Mouse (Mus musculus): ENCODE measurements at regions not wholly inside any gene's neighbourhood (a gene's known extent, or its start where the extent isn't known, plus 50 kb on each side); places are given as distances from the start of the nearest gene placed in this dataset.

DNA sequence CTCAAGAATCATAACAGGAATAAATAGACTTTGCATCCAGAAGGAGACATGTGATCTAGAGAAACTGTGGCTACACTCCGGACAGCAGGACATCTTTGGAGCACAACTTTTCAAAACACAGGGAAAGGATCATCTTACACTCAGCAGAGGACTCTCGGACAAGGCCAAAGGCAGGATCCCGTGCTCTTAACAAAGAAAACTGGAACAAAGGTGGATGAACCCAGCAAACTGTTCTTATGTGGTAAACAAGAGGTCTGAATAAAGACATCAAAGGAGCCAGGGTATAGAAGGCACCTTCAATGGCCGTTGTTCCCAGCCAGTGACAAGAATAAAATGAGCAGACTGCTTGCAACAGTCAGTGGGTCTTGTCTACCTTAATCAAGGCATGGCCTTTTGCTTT, 160.3 kb downstream of the Tex36 start:
- Histone ChIP-seq H3K79me2 (ENCODE audit: control insufficient read depth, insufficient read depth, low read length, poor library complexity) (no peaks in the 10 kb centered on the region), H3K36me3 (ENCODE audit: control insufficient read depth in 1 of 2, insufficient read depth in 2 of 2, low read length in 2 of 2) (no peaks in the 10 kb centered on the region), H3K27ac (ENCODE audit: control insufficient read depth, low read depth, low read length) (no peak overlapping the region), H3K4me3 (ENCODE audit: control insufficient read depth in 1 of 2, insufficient read depth in 1 of 2, low read depth in 2 of 2, low read length in 2 of 2) (no peak overlapping the region), H3K9ac (ENCODE audit: control insufficient read depth, low read depth, low read length, poor library complexity, severe bottlenecking) (no peak overlapping the region), H3K9me3 (replicated peaks; ENCODE audit: insufficient read depth, low read length) (no peaks in the 10 kb centered on the region), H3K27me3 (ENCODE audit: control insufficient read depth in 1 of 2, insufficient read depth in 2 of 2, low read length in 2 of 2) (no peaks in the 10 kb centered on the region), H3K4me1 (ENCODE audit: control insufficient read depth in 1 of 2, insufficient read depth in 2 of 2, low read length in 2 of 2) (no peaks in the 10 kb centered on the region)
- DNase-seq (ENCODE audit: low read depth, low spot score) = no peak
- no peak for TF ChIP-seq TCF12 (IDR thresholded peaks at IDR 0.05; ENCODE audit: low read depth, low read length)
- no peak for TF ChIP-seq MAFK (IDR thresholded peaks at IDR 0.05; ENCODE audit: borderline replicate concordance, low read depth, low read length)
- TF ChIP-seq CTCF (IDR thresholded peaks at IDR 0.05 in 2 of 3, conservative IDR thresholded peaks at IDR 0.05 in 1 of 3; ENCODE audit: control insufficient read depth in 1 of 3, insufficient read depth in 1 of 3, low read depth in 2 of 3, low read length in 3 of 3, poor library complexity in 1 of 3, severe bottlenecking in 1 of 3) = no peak
- no peak for TF ChIP-seq ZNF384 (IDR thresholded peaks at IDR 0.05; ENCODE audit: low read depth, low read length)
- TF ChIP-seq RCOR1 (IDR thresholded peaks at IDR 0.05; ENCODE audit: low read depth, low read length) = no peak
- TF ChIP-seq RAD21 (IDR thresholded peaks at IDR 0.05; ENCODE audit: low read depth, low read length) = no peak
- TF ChIP-seq TAL1 (IDR thresholded peaks at IDR 0.05; ENCODE audit: low read length) = no peak
- no peak for TF ChIP-seq ZKSCAN1 (IDR thresholded peaks at IDR 0.05; ENCODE audit: low read depth, low read length)
- TF ChIP-seq CHD1 (IDR thresholded peaks at IDR 0.05; ENCODE audit: low read depth, low read length) = no peak
- no peak for TF ChIP-seq GATA1 (IDR thresholded peaks at IDR 0.05; ENCODE audit: low read depth, low read length)
- TF ChIP-seq USF2 (IDR thresholded peaks at IDR 0.05; ENCODE audit: borderline replicate concordance in 1 of 2, insufficient read depth in 1 of 2, low read depth in 1 of 2, low read length in 2 of 2) = no peak
- TF ChIP-seq NRF1 (IDR thresholded peaks at IDR 0.05; ENCODE audit: insufficient read depth, low read depth, low read length, poor library complexity, severe bottlenecking) = no peak
- TF ChIP-seq MEF2A (IDR thresholded peaks at IDR 0.05; ENCODE audit: extremely low read depth, insufficient replicate concordance, low read depth, low read length, poor library complexity, severe bottlenecking) = no peak
- TF ChIP-seq ZMIZ1 (IDR thresholded peaks at IDR 0.05; ENCODE audit: low read depth, low read length) = no peak
- TF ChIP-seq SIN3A (IDR thresholded peaks at IDR 0.05; ENCODE audit: low read length) = no peak
- no peak for TF ChIP-seq HCFC1 (IDR thresholded peaks at IDR 0.05; ENCODE audit: low read depth, low read length)

DNA sequence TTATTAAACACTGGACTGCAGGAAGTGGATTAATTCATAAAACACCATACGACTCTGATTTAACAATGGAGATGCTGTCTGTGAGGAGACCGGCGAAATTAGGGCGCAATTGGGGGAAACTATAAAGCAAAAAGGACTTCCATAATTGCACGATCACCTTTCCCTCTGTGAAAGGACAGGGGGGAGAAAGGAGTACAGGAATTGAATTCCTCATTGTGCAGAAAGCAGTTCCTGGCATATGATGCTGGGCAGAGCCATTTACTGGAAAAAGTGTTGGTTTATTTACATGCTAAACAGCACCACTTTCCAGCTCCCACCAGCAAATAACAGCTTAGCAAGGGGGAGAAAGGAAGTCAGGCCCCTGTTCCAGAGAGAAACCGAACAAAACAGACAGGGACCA, 160.8 kb downstream of the Tex36 start:
- Histone ChIP-seq H3K27me3 (ENCODE audit: control insufficient read depth in 1 of 2, insufficient read depth in 2 of 2, low read length in 2 of 2) (no peaks in the 10 kb centered on the region), H3K27ac (ENCODE audit: control insufficient read depth, low read depth, low read length) (no peak overlapping the region), H3K9ac (ENCODE audit: control insufficient read depth, low read depth, low read length, poor library complexity, severe bottlenecking) (no peak overlapping the region), H3K79me2 (ENCODE audit: control insufficient read depth, insufficient read depth, low read length, poor library complexity) (no peaks in the 10 kb centered on the region), H3K4me3 (ENCODE audit: control insufficient read depth in 1 of 2, insufficient read depth in 1 of 2, low read depth in 2 of 2, low read length in 2 of 2) (no peak overlapping the region), H3K4me1 (ENCODE audit: control insufficient read depth in 1 of 2, insufficient read depth in 2 of 2, low read length in 2 of 2) (no peaks in the 10 kb centered on the region), H3K36me3 (ENCODE audit: control insufficient read depth in 1 of 2, insufficient read depth in 2 of 2, low read length in 2 of 2) (no peaks in the 10 kb centered on the region), H3K9me3 (replicated peaks; ENCODE audit: insufficient read depth, low read length) (no peaks in the 10 kb centered on the region)
- no peak for DNase-seq (ENCODE audit: low read depth, low spot score)
- TF ChIP-seq BHLHE40 (IDR thresholded peaks at IDR 0.05; ENCODE audit: borderline replicate concordance, low read depth, low read length) = no peak
- no peak for TF ChIP-seq CHD1 (IDR thresholded peaks at IDR 0.05; ENCODE audit: low read depth, low read length)
- no peak for TF ChIP-seq USF1 (IDR thresholded peaks at IDR 0.05; ENCODE audit: low read depth, low read length)
- no peak for TF ChIP-seq MAX (IDR thresholded peaks at IDR 0.05; ENCODE audit: low read length)
- no peak for TF ChIP-seq TAL1 (IDR thresholded peaks at IDR 0.05; ENCODE audit: low read length)
- no peak for TF ChIP-seq MXI1 (IDR thresholded peaks at IDR 0.05; ENCODE audit: low read depth, low read length)
- TF ChIP-seq ZMIZ1 (IDR thresholded peaks at IDR 0.05; ENCODE audit: low read depth, low read length) = no peak
- no peak for TF ChIP-seq TBP (IDR thresholded peaks at IDR 0.05; ENCODE audit: low read depth, low read length)
- no peak for TF ChIP-seq POLR2AphosphoS5 (IDR thresholded peaks at IDR 0.05; ENCODE audit: borderline replicate concordance, low read depth, low read length)
- TF ChIP-seq NRF1 (IDR thresholded peaks at IDR 0.05; ENCODE audit: insufficient read depth, low read depth, low read length, poor library complexity, severe bottlenecking) = no peak
- TF ChIP-seq ETS1 (IDR thresholded peaks at IDR 0.05; ENCODE audit: low read depth, low read length) = no peak
- TF ChIP-seq TCF12 (IDR thresholded peaks at IDR 0.05; ENCODE audit: low read depth, low read length) = no peak
- no peak for TF ChIP-seq NELFE (IDR thresholded peaks at IDR 0.05; ENCODE audit: low read depth, low read length)
- no peak for TF ChIP-seq RCOR1 (IDR thresholded peaks at IDR 0.05; ENCODE audit: low read depth, low read length)
- no peak for TF ChIP-seq POLR2AphosphoS2 (IDR thresholded peaks at IDR 0.05; ENCODE audit: low read length)
- no peak for TF ChIP-seq UBTF (IDR thresholded peaks at IDR 0.05; ENCODE audit: borderline replicate concordance, insufficient read depth, low read depth, low read length)
